Mouse (Mus musculus) ES-Bruce4 (cell line): ENCODE data around the gene Arhgef25. TPM values are rescaled to one million over a fixed set of nuclear protein-coding genes. Genes with fewer than 3 reads are reported as not detected.

Experiments used
- H3K27ac ChIP-seq: 2 replicates; pipeline ENCODE4 v1.5.1; 2012; ENCODE audit warnings: low read length, inconsistent platforms; ENCODE audit not compliant: insufficient read depth
- H3K27me3 ChIP-seq: 2 replicates; pipeline ENCODE4 v1.6.1; 2012; ENCODE audit warnings: mild to moderate bottlenecking, low read length, inconsistent platforms; ENCODE audit not compliant: control insufficient read depth, poor library complexity, insufficient read depth, severe bottlenecking
- H3K36me3 ChIP-seq: 2 replicates; pipeline ENCODE4 v1.6.1; 2012; ENCODE audit warnings: inconsistent platforms, mild to moderate bottlenecking, low read length, moderate library complexity; ENCODE audit not compliant: control insufficient read depth, poor library complexity, insufficient read depth, severe bottlenecking
- H3K4me1 ChIP-seq: one replicate; pipeline ENCODE4 v1.8.1; 2011; ENCODE audit warnings: low read length; ENCODE audit not compliant: control insufficient read depth, insufficient read depth
- H3K4me3 ChIP-seq: 2 replicates; pipeline ENCODE4 v1.5.1; 2011; ENCODE audit warnings: low read depth, mild to moderate bottlenecking, low read length
- H3K9ac ChIP-seq: 2 replicates; pipeline ENCODE4 v1.6.1; 2012; ENCODE audit warnings: low read depth, mild to moderate bottlenecking, inconsistent platforms; ENCODE audit not compliant: poor library complexity, severe bottlenecking
- H3K9me3 ChIP-seq: replicated peaks from 2 replicates; pipeline ENCODE4 v1.6.1; 2012; ENCODE audit warnings: mild to moderate bottlenecking, low read length, inconsistent platforms; ENCODE audit not compliant: control insufficient read depth, poor library complexity, insufficient read depth, severe bottlenecking
- CTCF ChIP-seq: IDR thresholded peaks from one replicate; pipeline ENCODE4 v1.8.1; 2011; ENCODE audit warnings: low read depth, low read length
- EP300 ChIP-seq: IDR thresholded peaks from 2 replicates; pipeline ENCODE4 v1.6.1; 2011; ENCODE audit warnings: low read depth, low read length; ENCODE audit not compliant: insufficient read depth
- POLR2A ChIP-seq: IDR thresholded peaks from one replicate; pipeline ENCODE4 v1.8.1; 2011; ENCODE audit warnings: low read length; ENCODE audit not compliant: insufficient read depth
- polyA plus RNA-seq: library from polyadenylated mRNA; stranded (reverse); fragments of >200 nt; gene quantifications from 2 replicates; pipeline ENCODE4 v1.2.4, GENCODE M21; 2011; ENCODE audit warnings: low read depth; ENCODE audit not compliant: missing spikeins, insufficient read depth, insufficient read length

The Arhgef25 gene
- polyA plus RNA-seq, 1 experiment: 54.3 TPM

GRCm38 (mm10) chr10:127190398-127191190 lies 711 bp upstream of the Arhgef25 start:
- H3K4me3 ChIP-seq: no peak overlapping the region
- no peak for TF ChIP-seq POLR2A
- TF ChIP-seq EP300: no peak
- TF ChIP-seq CTCF: no peak
- H3K27me3 ChIP-seq: no peaks in the 10 kb centered on the region
- H3K9ac ChIP-seq: no peak overlapping the region
- no peaks in the 10 kb centered on the region for H3K36me3 ChIP-seq
- H3K4me1 ChIP-seq: peaks cover 2% of the 10 kb centered on the region
- no peaks in the 10 kb centered on the region for H3K9me3 ChIP-seq
- H3K27ac ChIP-seq: no peak overlapping the region

- H3K27ac ChIP-seq: no peak overlapping the region
- no peaks in the 10 kb centered on the region for H3K9me3 ChIP-seq
- peak overlapping the region; percentile 76 for H3K4me3 ChIP-seq
- no peaks in the 10 kb centered on the region for H3K36me3 ChIP-seq
- H3K9ac ChIP-seq: peak overlapping the region; percentile 93
- peaks cover 6% of the 10 kb centered on the region for H3K4me1 ChIP-seq
- no peaks in the 10 kb centered on the region for H3K27me3 ChIP-seq
- TF ChIP-seq POLR2A (no peak), EP300 (no peak), CTCF (no peak)
Measured at GRCm38 (mm10) chr10:127189116-127189650, 700 bp downstream of the Arhgef25 start.

GRCm38 (mm10) chr10:127188465-127189115 lies 1.3 kb downstream of the Arhgef25 start:
- H3K9ac ChIP-seq: peak overlapping the region; percentile 93
- TF ChIP-seq POLR2A (no peak), EP300 (no peak), CTCF (no peak)
- H3K4me1 ChIP-seq: peaks cover 6% of the 10 kb centered on the region
- H3K36me3 ChIP-seq: no peaks in the 10 kb centered on the region
- no peaks in the 10 kb centered on the region for H3K27me3 ChIP-seq
- H3K27ac ChIP-seq: no peak overlapping the region
- peak overlapping the region; percentile 89 for H3K4me3 ChIP-seq
- H3K9me3 ChIP-seq: no peaks in the 10 kb centered on the region

GRCm38 (mm10) chr10:127188079-127188453 lies 1.8 kb downstream of the Arhgef25 start:
- Histone ChIP-seq H3K4me1 (peaks cover 6% of the 10 kb centered on the region), H3K9me3 (no peaks in the 10 kb centered on the region), H3K27ac (no peak overlapping the region), H3K9ac (peak overlapping the region; percentile 93), H3K27me3 (no peaks in the 10 kb centered on the region), H3K4me3 (peak overlapping the region; percentile 89), H3K36me3 (no peaks in the 10 kb centered on the region)
- TF ChIP-seq EP300 (no peak), CTCF (no peak), POLR2A (no peak)

- H3K36me3 ChIP-seq: no peaks in the 10 kb centered on the region
- peak overlapping the region; percentile 89 for H3K4me3 ChIP-seq
- H3K27ac ChIP-seq: no peak overlapping the region
- H3K9ac ChIP-seq: peak overlapping the region; percentile 93
- TF ChIP-seq CTCF (no peak), POLR2A (no peak)
- H3K9me3 ChIP-seq: no peaks in the 10 kb centered on the region
- no peaks in the 10 kb centered on the region for H3K27me3 ChIP-seq
- H3K4me1 ChIP-seq: peaks cover 6% of the 10 kb centered on the region
Measured at GRCm38 (mm10) chr10:127187371-127188078, 2.4 kb downstream of the Arhgef25 start.
